Mouse (Mus musculus): ENCODE results near the gene Tmem132c. TPM values are rescaled to one million over a fixed set of nuclear protein-coding genes. Genes with fewer than 3 reads are reported as not detected.

Gene Tmem132c
- polyA plus RNA-seq, 1 experiment = 0.81 TPM

DNA sequence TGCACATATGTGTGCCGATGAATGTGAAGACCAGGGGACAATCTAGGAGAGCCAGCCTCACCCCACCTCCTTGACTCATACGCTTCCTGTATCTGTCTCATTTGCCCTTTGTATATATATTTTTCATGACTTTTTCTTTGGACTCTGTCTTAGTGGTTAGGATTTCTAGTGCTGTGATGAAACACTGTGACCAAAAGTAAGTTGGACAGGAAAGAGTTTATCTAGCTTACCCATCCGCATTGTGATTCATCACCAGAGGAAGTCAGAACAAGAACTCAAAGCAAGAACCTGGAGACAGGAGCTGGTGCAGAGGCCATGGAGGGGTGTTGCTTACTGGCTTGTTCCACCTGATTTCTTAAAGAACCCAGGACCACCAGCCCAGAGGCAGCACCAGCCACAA, 250.1 kb downstream of the Tmem132c start:
- DNase-seq (ENCODE audit: low spot score) = no peak

DNA sequence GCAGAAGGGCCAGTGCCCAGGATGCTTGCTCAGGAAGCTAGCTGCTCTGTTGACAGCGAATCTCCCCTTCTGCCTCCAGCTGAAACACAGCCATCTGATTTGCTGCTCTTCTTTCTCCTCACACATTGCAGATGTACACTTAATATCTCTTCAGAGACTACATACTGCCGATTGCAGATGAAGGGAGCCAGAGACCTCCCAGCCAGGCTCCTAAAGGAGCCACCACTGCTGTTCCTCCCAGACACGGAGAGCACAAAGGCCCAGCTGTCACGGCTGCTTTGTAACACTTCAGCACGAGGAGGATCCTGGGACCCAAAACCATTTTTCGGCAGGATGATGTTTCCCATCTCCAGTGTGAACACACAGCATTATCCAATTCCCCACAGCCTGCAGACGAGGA, 255.3 kb downstream of the Tmem132c start:
- DNase-seq (ENCODE audit: low spot score) = no peak

- DNase-seq (ENCODE audit: low spot score) = no peak
Observed at GRCm38 (mm10) chr5:127499151-127499827, 257.7 kb downstream of the Tmem132c start.

- no peak for DNase-seq (ENCODE audit: low spot score)
Observed at GRCm38 (mm10) chr5:127502838-127503237, 261.2 kb downstream of the Tmem132c start.

GRCm38 (mm10) chr5:127505697-127506096, 264.1 kb downstream of the Tmem132c start:
- DNase-seq (ENCODE audit: low spot score) = no peak

DNA sequence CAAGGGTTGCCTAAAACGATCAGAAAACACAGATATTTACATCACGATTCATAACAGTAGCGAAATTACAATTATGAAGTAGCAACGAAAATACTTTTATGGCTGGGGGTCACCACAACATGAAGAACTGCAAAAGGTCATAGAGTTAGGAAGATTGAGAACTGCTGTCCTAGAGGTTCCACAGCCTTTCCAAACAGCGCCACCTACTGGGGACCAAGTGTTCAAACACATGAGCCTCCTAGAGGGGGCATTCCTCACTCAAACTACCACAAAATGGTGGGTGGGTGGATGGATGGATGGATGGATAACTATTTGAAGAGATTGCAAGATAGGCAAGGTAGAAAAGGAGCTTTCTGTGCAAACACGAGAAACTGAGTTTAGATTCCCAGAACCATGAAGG, 270.0 kb downstream of the Tmem132c start:
- DNase-seq (ENCODE audit: low spot score) = no peak

DNA sequence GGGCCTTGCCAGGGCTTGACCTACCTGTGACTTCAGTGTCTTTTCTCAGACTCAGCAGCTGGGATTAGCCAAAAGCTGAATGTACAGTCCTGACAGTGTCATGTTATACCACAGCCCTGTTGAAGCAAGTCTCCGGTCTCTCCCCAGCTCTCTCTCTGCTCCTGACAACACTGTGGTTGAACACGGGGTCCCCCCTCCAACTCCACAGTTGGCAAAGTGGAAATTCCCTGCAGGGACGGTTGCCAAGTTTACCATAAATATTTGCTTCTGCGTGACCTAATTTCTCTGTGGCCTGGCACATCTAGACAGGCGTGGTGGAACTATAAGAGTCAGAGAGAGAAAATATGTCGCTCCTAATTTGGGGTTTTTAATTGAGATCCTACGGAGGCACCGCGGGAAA, 274.4 kb downstream of the Tmem132c start:
- no peak for DNase-seq (ENCODE audit: low spot score)

DNA sequence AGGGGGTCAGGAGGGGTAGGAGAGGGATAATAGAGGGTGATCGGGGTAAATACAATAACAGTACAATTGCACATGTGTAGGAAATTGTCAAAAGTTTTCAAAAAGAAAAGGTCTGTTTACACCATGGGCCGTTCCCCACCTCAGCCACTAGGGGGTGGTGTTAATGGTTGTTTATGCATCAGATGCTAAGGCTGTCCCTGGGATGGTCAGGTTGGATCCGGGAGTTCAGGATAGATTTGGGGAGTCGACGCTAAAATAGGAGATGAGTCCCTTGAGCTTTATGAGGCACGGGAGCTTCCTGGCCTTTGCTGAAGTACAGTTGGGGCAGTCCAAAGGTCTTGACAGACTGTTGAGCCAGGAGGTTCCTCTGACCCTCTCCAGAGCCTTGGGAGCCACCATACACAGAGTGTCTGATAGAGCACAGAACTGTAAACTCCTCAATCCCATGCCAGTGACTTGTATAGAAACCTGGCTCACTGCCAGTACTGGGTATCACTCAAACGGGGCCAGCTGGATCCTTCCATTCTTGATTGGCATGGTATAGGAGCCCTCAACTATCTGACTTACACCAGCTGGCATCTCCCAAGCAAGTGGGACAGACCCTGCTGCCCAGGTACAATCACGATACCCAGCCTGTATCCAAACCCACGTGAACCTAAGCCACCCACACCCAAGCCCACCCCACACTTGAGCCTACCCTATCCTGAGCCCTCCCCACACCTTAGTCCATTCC, 281.3 kb downstream of the Tmem132c start:
- DNase-seq (ENCODE audit: low spot score) = no peak

DNA sequence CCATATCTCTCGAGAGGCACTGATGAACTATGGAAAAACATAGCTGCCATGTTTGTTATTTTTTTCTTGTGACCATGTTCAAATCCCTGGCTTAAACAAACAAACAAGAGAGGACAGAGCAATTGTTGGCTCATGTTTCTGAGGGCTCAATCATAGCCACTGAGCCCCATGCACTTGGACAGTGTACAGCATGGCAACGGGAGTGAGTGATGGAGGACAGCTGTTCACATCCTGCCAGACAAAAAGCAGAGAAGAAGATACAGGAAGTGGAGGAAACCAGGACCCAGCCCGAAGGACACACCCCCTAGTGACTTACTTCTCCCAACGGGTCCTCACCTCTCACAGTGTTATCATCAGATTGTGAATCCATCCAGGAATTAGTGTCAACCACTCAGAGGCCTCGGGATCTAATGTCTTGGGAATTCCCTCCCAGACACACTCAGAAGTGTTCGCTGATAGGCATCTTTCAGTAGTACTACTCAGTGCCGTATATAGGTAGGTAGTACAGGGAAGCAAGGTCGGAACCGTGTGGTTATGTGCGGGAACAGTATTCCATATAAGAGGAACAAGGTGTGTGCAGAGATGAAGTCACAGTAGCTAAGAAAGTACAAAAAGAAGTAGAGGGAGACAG, 285.9 kb downstream of the Tmem132c start:
- no peak for DNase-seq (ENCODE audit: low spot score)

DNA sequence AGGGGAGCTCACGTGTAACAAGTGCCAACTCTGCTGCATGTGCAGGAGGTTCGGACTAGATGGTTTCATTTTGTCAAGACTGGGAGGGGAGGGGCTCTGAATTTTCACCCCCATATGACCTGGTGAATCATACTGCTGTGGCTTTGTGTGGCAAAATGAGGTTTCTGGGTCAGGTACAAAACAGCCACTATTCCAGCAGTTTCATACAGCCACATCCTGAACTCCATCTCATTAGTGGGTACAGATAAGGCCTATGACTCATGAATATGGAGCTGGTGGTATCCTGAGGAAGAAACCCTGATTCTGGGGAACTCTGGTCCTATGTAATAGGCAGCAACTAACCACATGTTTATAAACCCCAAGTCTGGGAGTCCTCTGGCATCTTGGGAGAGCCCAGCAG, 295.9 kb downstream of the Tmem132c start:
- no peak for DNase-seq (ENCODE audit: low spot score)

DNA sequence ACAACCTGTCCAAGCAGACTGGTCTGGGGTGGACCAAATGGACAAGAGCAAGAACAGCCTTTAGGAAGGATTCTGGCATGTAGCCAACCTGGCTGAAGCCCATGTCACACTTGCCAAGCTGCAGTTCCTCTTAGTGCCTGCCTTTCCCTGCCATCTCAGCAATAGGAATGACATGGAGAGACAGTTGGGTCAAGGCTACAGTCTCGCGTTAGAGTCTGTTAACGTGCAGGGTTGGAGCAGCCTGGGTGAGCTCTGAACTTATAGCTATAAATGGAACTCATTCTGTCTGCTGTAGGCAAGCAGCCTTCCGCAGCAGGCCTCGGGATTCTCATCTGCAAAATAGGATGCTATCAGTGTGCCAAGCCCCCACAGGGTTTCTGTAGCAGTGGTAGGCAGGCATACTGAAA, 305.0 kb downstream of the Tmem132c start:
- no peak for DNase-seq (ENCODE audit: low spot score)

DNA sequence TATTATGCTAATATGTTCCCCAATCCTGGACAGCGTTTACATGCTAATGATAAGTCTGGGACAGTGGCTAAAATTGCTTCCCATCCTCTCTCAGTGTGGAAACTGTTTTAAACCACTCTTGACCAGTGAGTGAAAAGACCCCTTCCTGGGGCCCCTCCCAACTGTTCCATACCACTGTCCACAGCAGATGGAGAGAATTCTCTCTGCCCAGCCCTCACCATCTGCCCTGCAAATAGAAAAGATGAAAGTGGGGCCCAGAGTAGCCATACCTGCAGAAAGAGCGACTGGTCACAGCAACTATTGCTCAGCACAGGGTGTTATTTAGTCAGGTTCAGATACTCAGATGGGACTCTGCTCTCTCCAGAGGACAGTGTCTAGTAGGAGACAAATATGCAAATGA, 306.5 kb downstream of the Tmem132c start:
- DNase-seq (ENCODE audit: low spot score) = no peak

DNA sequence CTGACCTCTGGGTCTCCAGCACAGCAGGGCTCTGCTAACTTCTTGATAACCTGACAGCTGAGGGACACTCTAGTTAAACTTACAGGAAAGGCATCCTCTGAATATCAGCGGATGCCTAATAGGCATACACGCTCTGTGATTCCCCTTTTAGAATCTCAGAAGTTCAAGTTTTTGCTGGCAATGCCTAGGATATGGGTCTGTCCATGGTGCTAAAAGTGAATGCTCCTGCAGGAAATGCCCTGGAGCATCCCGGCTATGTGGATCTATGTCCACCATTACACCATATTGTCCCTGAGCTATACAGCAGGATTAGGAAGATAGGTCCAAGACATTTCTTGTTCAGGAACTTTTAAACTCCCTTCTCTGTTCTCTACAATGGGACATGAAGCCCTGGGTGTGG, 319.5 kb downstream of the Tmem132c start:
- no peak for DNase-seq (ENCODE audit: low spot score)

GRCm38 (mm10) chr5:127567165-127567741, 325.6 kb downstream of the Tmem132c start:
- no peak for DNase-seq (ENCODE audit: low spot score)

DNA sequence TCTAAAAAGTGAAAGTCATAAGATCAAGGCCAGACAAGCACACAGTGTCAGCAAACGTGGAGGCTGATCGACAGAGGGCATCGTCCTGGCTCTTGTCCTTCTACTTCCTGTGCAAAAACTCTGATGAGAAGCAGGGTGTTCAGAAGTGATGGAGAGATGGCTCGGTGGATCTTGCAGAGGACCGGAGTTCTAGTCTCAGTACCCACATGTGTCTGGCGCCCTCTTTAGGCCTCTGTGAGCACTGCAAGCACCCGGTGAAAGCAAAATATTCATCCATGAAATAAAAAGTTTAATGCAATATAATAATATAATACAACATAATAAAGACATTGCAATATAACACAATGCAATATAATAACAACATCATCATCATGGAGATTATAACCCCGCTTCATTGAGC, 335.8 kb downstream of the Tmem132c start:
- no peak for DNase-seq (ENCODE audit: low spot score)

DNA sequence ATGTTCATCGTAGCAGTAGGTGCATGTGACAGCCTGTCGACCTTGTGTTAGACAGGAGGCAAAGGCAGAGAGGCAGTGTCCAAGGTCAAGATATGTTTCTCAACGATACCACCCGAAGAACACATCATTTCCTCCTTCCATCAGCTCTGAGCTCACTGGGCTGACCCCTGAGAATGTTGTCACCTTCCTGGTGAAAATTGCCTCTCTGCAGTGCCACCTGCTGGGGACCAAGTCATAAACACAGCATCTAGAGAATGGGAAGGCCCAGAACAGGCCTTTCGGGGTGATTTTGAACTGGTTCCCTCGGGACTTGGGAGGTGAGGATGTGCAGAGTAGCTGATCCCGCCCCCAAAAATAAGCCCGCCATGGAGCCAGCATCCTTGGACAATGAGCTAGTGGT, 342.1 kb downstream of the Tmem132c start:
- no peak for DNase-seq (ENCODE audit: low spot score)

GRCm38 (mm10) chr5:127587854-127588253, 346.2 kb downstream of the Tmem132c start:
- DNase-seq (ENCODE audit: low spot score) = no peak

DNA sequence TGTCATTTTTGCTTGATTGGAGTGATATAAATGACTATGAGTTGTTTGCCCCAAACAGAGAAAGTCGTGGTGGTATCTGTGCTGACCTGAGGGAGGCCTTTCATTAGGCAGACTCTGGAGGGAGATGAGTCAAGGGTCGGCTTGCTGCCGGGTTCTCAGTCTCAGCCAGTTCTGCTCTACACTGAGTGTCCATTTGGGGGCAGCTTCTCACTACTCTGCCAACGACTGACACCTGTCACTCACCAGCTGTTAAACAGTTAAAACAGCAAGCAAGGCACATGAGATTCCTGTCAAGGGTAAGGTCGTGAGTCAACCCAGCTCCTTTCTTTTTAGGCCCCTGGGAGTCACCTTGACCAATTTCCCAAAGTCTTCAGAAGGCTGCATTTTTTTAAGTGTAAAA, 350.8 kb downstream of the Tmem132c start:
- no peak for DNase-seq (ENCODE audit: low spot score)

- no peak for DNase-seq (ENCODE audit: low spot score)
Observed at GRCm38 (mm10) chr5:127592854-127593253, 351.2 kb downstream of the Tmem132c start.

GRCm38 (mm10) chr5:127595676-127596075, 354.1 kb downstream of the Tmem132c start:
- no peak for DNase-seq (ENCODE audit: low spot score)

- DNase-seq (ENCODE audit: low spot score) = no peak
Observed at GRCm38 (mm10) chr5:127596862-127597261, 355.3 kb downstream of the Tmem132c start.

GRCm38 (mm10) chr5:127602996-127603395, 361.4 kb downstream of the Tmem132c start:
- no peak for DNase-seq (ENCODE audit: low spot score)

DNA sequence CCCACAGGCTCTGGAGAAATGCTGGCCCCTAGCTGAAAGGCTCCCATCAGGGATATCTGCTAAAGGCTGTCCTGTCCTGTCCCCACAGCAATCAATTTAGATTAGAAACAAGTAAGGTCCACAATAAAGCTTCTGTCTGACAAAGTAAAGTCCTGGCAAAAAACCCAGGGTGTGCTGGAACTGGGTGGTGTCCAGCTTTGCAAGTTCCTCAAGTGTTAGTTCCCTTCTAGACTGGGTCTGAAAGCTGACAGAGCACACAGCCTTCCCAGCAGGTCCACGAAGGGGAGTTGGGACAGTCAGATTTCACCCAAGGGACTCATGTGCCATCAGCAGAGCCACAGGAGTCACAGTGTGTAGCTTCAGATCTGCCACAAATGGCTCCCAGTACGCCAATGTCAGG, 365.9 kb downstream of the Tmem132c start:
- DNase-seq (ENCODE audit: low spot score) = no peak

All from urinary bladder, adult 2 months (tissue).